Mouse (Mus musculus) G1E (cell line): ENCODE data around the gene Coro7. TPM values are rescaled to one million over a fixed set of nuclear protein-coding genes. Genes with fewer than 3 reads are reported as not detected.
A peak's percentile ranks its signal among the peaks of the same experiment; 100 is the strongest.
"Not testable (repeated sequence)": the region's sequence is repeated elsewhere in the genome, so short reads cannot be mapped to it uniquely, and the experiment has no call there.

ENCODE experiments used
- ATAC-seq: 2 replicates; pipeline ENCODE4 v1.8.0; 2016; ENCODE audit warnings: mild to moderate bottlenecking; ENCODE audit not compliant: insufficient number of reproducible peaks, poor library complexity, low FRiP score, severe bottlenecking; ENCODE audit errors: extremely low read depth
- DNase-seq: peaks from one replicate; pipeline ENCODE4 v3.0.0; 2012; ENCODE audit warnings: low spot score
- H3K27me3 ChIP-seq: 2 replicates; pipeline ENCODE4 v1.6.1; 2012; ENCODE audit warnings: mild to moderate bottlenecking, low read length, inconsistent platforms; ENCODE audit not compliant: insufficient read depth
- H3K36me3 ChIP-seq: replicated peaks from 2 replicates; pipeline ENCODE3; 2012; ENCODE audit warnings: mild to moderate bottlenecking, inconsistent platforms
- H3K4me1 ChIP-seq: 2 replicates; pipeline ENCODE4 v1.6.1; 2012; ENCODE audit warnings: low read depth, low read length, inconsistent platforms, mixed read lengths; ENCODE audit not compliant: insufficient read depth
- H3K4me3 ChIP-seq: 2 replicates; pipeline ENCODE4 v1.5.1; 2012; ENCODE audit warnings: low read depth, mild to moderate bottlenecking, inconsistent platforms, low read length, moderate library complexity, mixed read lengths
- H3K9me3 ChIP-seq: replicated peaks from 2 replicates; pipeline ENCODE4 v1.6.1; 2012; ENCODE audit warnings: inconsistent platforms
- CTCF ChIP-seq: IDR thresholded peaks from 2 replicates; pipeline ENCODE4 v1.5.1; 2012; ENCODE audit warnings: low read depth, low read length, inconsistent platforms, mixed read lengths
- GATA1 ChIP-seq: IDR thresholded peaks from 2 replicates; pipeline ENCODE4 v1.6.1; 2012; ENCODE audit warnings: borderline replicate concordance, low read length, inconsistent platforms, mixed read lengths
- GATA2 ChIP-seq: IDR thresholded peaks from 2 replicates; pipeline ENCODE4 v1.6.1; 2012; ENCODE audit warnings: low read depth, low read length, inconsistent platforms, borderline replicate concordance
- POLR2AphosphoS5 ChIP-seq: IDR thresholded peaks from 2 replicates; pipeline ENCODE4 v1.6.1; 2012; ENCODE audit warnings: low read depth, low read length, inconsistent platforms; ENCODE audit not compliant: insufficient replicate concordance
- TAL1 ChIP-seq: conservative IDR thresholded peaks from 2 replicates; pipeline ENCODE4 v1.6.1; 2012; ENCODE audit warnings: low read depth, low read length, inconsistent platforms, mixed read lengths
- polyA plus RNA-seq: library from polyadenylated mRNA; stranded (reverse); fragments of >175 nt; gene quantifications from 2 replicates; pipeline ENCODE4 v1.2.3, GENCODE M21; 2012
- total RNA-seq, 2 experiments: library from RNA; stranded (forward) in 1 of 2; stranded (reverse) in 1 of 2; fragments of 200-1000 nt in 1 of 2; fragments of >200 nt in 1 of 2; fragmentation: Nextera tagmentation in 1 of 2; gene quantifications; 2 replicates each; pipeline ENCODE4 v1.2.3; 2014 to 2017

Coro7 gene
- total and polyA plus RNA-seq, 3 experiments, result 34.8 to 205 (median 94.3) TPM

DNA sequence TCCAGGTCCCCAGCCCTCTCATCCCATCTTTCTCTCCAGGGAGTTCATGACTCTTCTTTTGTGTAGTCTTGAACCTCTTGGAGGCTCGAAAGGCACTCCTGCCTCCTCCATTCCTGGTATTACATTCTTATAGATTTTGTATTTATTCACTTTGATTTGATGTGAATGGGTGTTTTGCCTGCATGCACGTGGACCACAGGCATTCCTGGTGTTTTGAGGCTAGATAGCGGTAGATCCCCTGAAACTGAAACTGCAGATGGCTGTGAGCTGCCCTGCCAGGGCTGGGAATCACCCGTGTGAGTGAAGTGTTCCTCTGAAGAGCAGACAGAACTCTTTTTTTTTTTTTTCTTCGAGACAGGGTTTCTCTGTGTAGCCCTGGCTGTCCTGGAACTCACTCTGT is 95.1 kb downstream of the Coro7 start:
- TF ChIP-seq GATA2, result no peak
- TF ChIP-seq CTCF, result no peak
- TF ChIP-seq GATA1, result no peak
- no peak for TF ChIP-seq POLR2AphosphoS5
- no peak for TF ChIP-seq TAL1
- no peaks in the 10 kb centered on the region for H3K27me3 ChIP-seq
- ATAC-seq (no peak), DNase-seq (no peak)
- no peaks in the 10 kb centered on the region for H3K9me3 ChIP-seq
- H3K4me1 ChIP-seq, result peaks cover 44% of the 10 kb centered on the region
- H3K36me3 ChIP-seq, result no peaks in the 10 kb centered on the region
- no peak overlapping the region; the same call in 1 of the 2 replicates for H3K4me3 ChIP-seq

GRCm38 (mm10) chr16:4583807-4584206 is 95.8 kb downstream of the Coro7 start:
- Histone ChIP-seq H3K9me3 (no peaks in the 10 kb centered on the region), H3K4me1 (peaks cover 47% of the 10 kb centered on the region), H3K27me3 (peaks cover 5% of the 10 kb centered on the region), H3K4me3 (peak overlapping the region; percentile 1; the same call in 1 of the 2 replicates), H3K36me3 (no peaks in the 10 kb centered on the region)
- TF ChIP-seq POLR2AphosphoS5 (no peak), GATA1 (no peak), CTCF (no peak), GATA2 (no peak), TAL1 (no peak)
- ATAC-seq (peak; percentile 32), DNase-seq (no peak)

GRCm38 (mm10) chr16:4581179-4581578 is 98.4 kb downstream of the Coro7 start:
- H3K9me3 ChIP-seq, ATAC-seq, H3K36me3 ChIP-seq, H3K4me3 ChIP-seq, DNase-seq: not testable (repeated sequence)
- H3K27me3 ChIP-seq, result peaks cover 16% of the 10 kb centered on the region
- peaks cover 39% of the 10 kb centered on the region for H3K4me1 ChIP-seq

GRCm38 (mm10) chr16:4578630-4579029 is 100.9 kb downstream of the Coro7 start:
- peaks cover 26% of the 10 kb centered on the region for H3K27me3 ChIP-seq
- no peaks in the 10 kb centered on the region for H3K36me3 ChIP-seq
- TF ChIP-seq POLR2AphosphoS5 (no peak), GATA1 (no peak), GATA2 (no peak), CTCF (no peak), TAL1 (no peak)
- DNase-seq (no peak), ATAC-seq (no peak)
- H3K4me3 ChIP-seq, result no peak overlapping the region
- no peaks in the 10 kb centered on the region for H3K9me3 ChIP-seq
- peaks cover 18% of the 10 kb centered on the region for H3K4me1 ChIP-seq

- Histone ChIP-seq H3K9me3 (no peaks in the 10 kb centered on the region), H3K4me1 (peaks cover 10% of the 10 kb centered on the region), H3K36me3 (no peaks in the 10 kb centered on the region), H3K27me3 (peaks cover 34% of the 10 kb centered on the region), H3K4me3 (no peak overlapping the region)
- no peak for DNase-seq
- ATAC-seq, result no peak
- TF ChIP-seq GATA1, result no peak
- TF ChIP-seq CTCF, result no peak
- TF ChIP-seq POLR2AphosphoS5, result no peak
- no peak for TF ChIP-seq GATA2
- TF ChIP-seq TAL1, result no peak
These were observed 102.7 kb downstream of the Coro7 start for GRCm38 (mm10) chr16:4576873-4577272.

Other genes with a start within 250 kb of the Coro7 start
- 5.9 and 8.6 TPM in 2 replicates for gene Srl, start 138.0 kb downstream of the Coro7 start, total RNA-seq (2014; fragmentation: Nextera tagmentation)
- gene Srl, start 138.0 kb downstream of the Coro7 start, total RNA-seq (2017), result 5.3 and 8.5 TPM in 2 replicates
- gene Srl, start 138.0 kb downstream of the Coro7 start, polyA plus RNA-seq, result 2.3 and 3.5 TPM in 2 replicates
- gene Tfap4, start 119.9 kb downstream of the Coro7 start, total RNA-seq (2014; fragmentation: Nextera tagmentation), result 46.3 and 69.0 TPM in 2 replicates
- 23.2 and 26.0 TPM in 2 replicates for gene Tfap4, start 119.9 kb downstream of the Coro7 start, total RNA-seq (2017)
- 81.1 and 87.0 TPM in 2 replicates for gene Tfap4, start 119.9 kb downstream of the Coro7 start, polyA plus RNA-seq
- 2.6 and 2.8 TPM in 2 replicates for gene Glis2, start 85.1 kb downstream of the Coro7 start, total RNA-seq (2014; fragmentation: Nextera tagmentation)
- gene Glis2, start 85.1 kb downstream of the Coro7 start, total RNA-seq (2017), result 1.0 and 1.2 TPM in 2 replicates
- gene Glis2, start 85.1 kb downstream of the Coro7 start, polyA plus RNA-seq, result 2.6 and 3.0 TPM in 2 replicates
- 65.3 and 70.0 TPM in 2 replicates for gene Pam16, start 54.8 kb downstream of the Coro7 start, total RNA-seq (2014; fragmentation: Nextera tagmentation)
- gene Pam16, start 54.8 kb downstream of the Coro7 start, total RNA-seq (2017), result 41.7 and 48.3 TPM in 2 replicates
- gene Pam16, start 54.8 kb downstream of the Coro7 start, polyA plus RNA-seq, result 35.3 and 51.6 TPM in 2 replicates
- 0.30 TPM in 1 of 2 replicates, not detected in the other for gene Vasn, start 39.8 kb downstream of the Coro7 start, total RNA-seq (2014; fragmentation: Nextera tagmentation)
- 0.05 and 0.12 TPM in 2 replicates for gene Vasn, start 39.8 kb downstream of the Coro7 start, total RNA-seq (2017)
- gene Vasn, start 39.8 kb downstream of the Coro7 start, polyA plus RNA-seq, result 0.03 and 0.04 TPM in 2 replicates
- gene Dnaja3, start 39.8 kb downstream of the Coro7 start, total RNA-seq (2014; fragmentation: Nextera tagmentation), result 53.1 and 56.1 TPM in 2 replicates
- gene Dnaja3, start 39.8 kb downstream of the Coro7 start, total RNA-seq (2017), result 63.5 and 73.2 TPM in 2 replicates
- 23.9 and 33.1 TPM in 2 replicates for gene Dnaja3, start 39.8 kb downstream of the Coro7 start, polyA plus RNA-seq
- gene Nmral1, start 39.6 kb upstream of the Coro7 start, total RNA-seq (2014; fragmentation: Nextera tagmentation), result 32.9 and 33.3 TPM in 2 replicates
- 33.8 and 34.8 TPM in 2 replicates for gene Nmral1, start 39.6 kb upstream of the Coro7 start, total RNA-seq (2017)
- 7.3 and 13.0 TPM in 2 replicates for gene Nmral1, start 39.6 kb upstream of the Coro7 start, polyA plus RNA-seq
- gene Hmox2, start 46.6 kb upstream of the Coro7 start, total RNA-seq (2014; fragmentation: Nextera tagmentation), result 43.0 and 60.0 TPM in 2 replicates
- gene Hmox2, start 46.6 kb upstream of the Coro7 start, total RNA-seq (2017), result 31.0 and 37.2 TPM in 2 replicates
- gene Hmox2, start 46.6 kb upstream of the Coro7 start, polyA plus RNA-seq, result 1.9 and 2.3 TPM in 2 replicates
- 12.6 and 16.2 TPM in 2 replicates for gene Cdip1, start 110.5 kb upstream of the Coro7 start, total RNA-seq (2014; fragmentation: Nextera tagmentation)
- gene Cdip1, start 110.5 kb upstream of the Coro7 start, total RNA-seq (2017), result 11.4 and 12.0 TPM in 2 replicates
- 25.5 and 31.9 TPM in 2 replicates for gene Cdip1, start 110.5 kb upstream of the Coro7 start, polyA plus RNA-seq
- gene 4930562C15Rik, start 155.6 kb upstream of the Coro7 start, total RNA-seq (2014; fragmentation: Nextera tagmentation), result not detected in 2 replicates
- gene 4930562C15Rik, start 155.6 kb upstream of the Coro7 start, total RNA-seq (2017), result 0.06 and 0.16 TPM in 2 replicates
- not detected in 2 replicates for gene 4930562C15Rik, start 155.6 kb upstream of the Coro7 start, polyA plus RNA-seq
- gene Ubald1, start 200.5 kb upstream of the Coro7 start, total RNA-seq (2014; fragmentation: Nextera tagmentation), result 58.9 and 70.4 TPM in 2 replicates
- 6.9 and 7.2 TPM in 2 replicates for gene Ubald1, start 200.5 kb upstream of the Coro7 start, total RNA-seq (2017)
- gene Ubald1, start 200.5 kb upstream of the Coro7 start, polyA plus RNA-seq, result 189 and 228 TPM in 2 replicates
- 30.4 and 32.1 TPM in 2 replicates for gene Mgrn1, start 206.5 kb upstream of the Coro7 start, total RNA-seq (2014; fragmentation: Nextera tagmentation)
- gene Mgrn1, start 206.5 kb upstream of the Coro7 start, total RNA-seq (2017), result 16.1 and 18.6 TPM in 2 replicates
- 19.3 and 22.5 TPM in 2 replicates for gene Mgrn1, start 206.5 kb upstream of the Coro7 start, polyA plus RNA-seq